10 mouse cellular contexts compared by ENCODE assay signal in the genomic region with DNA sequence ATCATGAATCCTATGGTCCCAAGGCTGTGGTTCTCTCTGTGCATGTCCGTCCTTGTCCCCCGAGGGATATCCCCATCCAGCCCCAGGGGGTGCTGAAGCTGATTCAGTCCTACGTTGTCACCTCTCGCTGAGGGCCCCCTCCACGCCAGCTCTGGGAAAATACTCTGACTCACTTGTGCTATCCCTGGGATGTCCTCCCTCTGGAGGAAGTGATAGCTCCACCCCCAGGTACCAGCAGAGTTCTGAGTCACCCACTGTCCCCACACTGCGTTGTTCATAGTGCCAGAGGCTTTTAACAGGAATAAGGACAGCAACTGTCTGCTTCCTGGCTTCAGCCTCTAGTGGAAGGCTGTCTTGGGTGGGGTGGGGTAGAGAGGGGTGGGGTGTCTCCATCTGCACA. TPM values are rescaled to one million over a fixed set of nuclear protein-coding genes. Genes with fewer than 3 reads are reported as not detected.
DNase-seq lines count a peak whose midpoint lies in the region; ATAC-seq and TF ChIP-seq lines count a peak whose summit lies in the region.
"Had no signal": no experiment of that assay in that cellular context is flagged by ENCODE, and none has a peak within 500 bp of the region (broad histone marks: within the 10 kb centered on the region; RNA-seq: fewer than 3 reads in every experiment).

No protein-coding gene starts in this region.

- no peak overlapping the region for H3K9ac ChIP-seq in heart, embryonic 11.5 days (ENCODE audit: low read depth, low read length)
- H3K9ac ChIP-seq in liver, embryonic 14.5 days (replicated peaks), result no peak overlapping the region
- no peak overlapping the region for H3K9ac ChIP-seq in forebrain, embryonic 13.5 days

- H3K4me1 ChIP-seq in heart, embryonic 11.5 days (ENCODE audit: control insufficient read depth, insufficient read depth, low read length), result 0 out of 2 replicates have a peak, but pooled peaks cover 4% of the 10 kb centered on the region
- H3K4me1 ChIP-seq in liver, embryonic 14.5 days (replicated peaks; ENCODE audit: control insufficient read depth in 2 of 2, insufficient read depth in 2 of 2, low read length in 1 of 2), result peaks cover 0 to 17% of the 10 kb centered on the region in 2 experiments; a peak in 2 of 4 replicates
- H3K4me1 ChIP-seq in small intestine, adult 2 months (ENCODE audit: control insufficient read depth, insufficient read depth, insufficient read length, low read length), result no peaks in the 10 kb centered on the region; the same call in 1 of the 2 replicates
- no peaks in the 10 kb centered on the region; the same call in 1 of the 2 replicates for H3K4me1 ChIP-seq in forebrain, embryonic 13.5 days

- no peaks in the 10 kb centered on the region for H3K36me3 ChIP-seq in heart, embryonic 11.5 days (ENCODE audit: control insufficient read depth, insufficient read depth, low read length)
- no peaks in the 10 kb centered on the region for H3K36me3 ChIP-seq in liver, embryonic 14.5 days (replicated peaks; ENCODE audit: control insufficient read depth, insufficient read depth, low read depth)
- no peaks in the 10 kb centered on the region for H3K36me3 ChIP-seq in small intestine, adult 2 months (ENCODE audit: control insufficient read depth, insufficient read depth, low read length)
- no peaks in the 10 kb centered on the region for H3K36me3 ChIP-seq in forebrain, embryonic 13.5 days (ENCODE audit: poor library complexity, severe bottlenecking)

- no peaks in the 10 kb centered on the region for H3K27me3 ChIP-seq in heart, embryonic 11.5 days (ENCODE audit: control insufficient read depth, insufficient read depth, low read length)
- H3K27me3 ChIP-seq in liver, embryonic 14.5 days (ENCODE audit: control insufficient read depth, insufficient read depth, low read length), result no peaks in the 10 kb centered on the region
- no peaks in the 10 kb centered on the region for H3K27me3 ChIP-seq in small intestine, adult 2 months (ENCODE audit: control insufficient read depth, insufficient read depth, low read length)
- H3K27me3 ChIP-seq in forebrain, embryonic 13.5 days, result no peaks in the 10 kb centered on the region

- ATAC-seq in heart, embryonic 11.5 days (replicated peaks; ENCODE audit: insufficient number of reproducible peaks, low FRiP score, low TSS enrichment), result 0 out of 2 replicates have a peak, but pooled peaks have one; percentile 35
- ATAC-seq in common myeloid progenitor, adult 5-6 weeks (replicated peaks; ENCODE audit: low read depth, poor library complexity, severe bottlenecking), result peak; percentile 31
- peak; percentile 29; the same call in 1 of the 2 replicates for ATAC-seq in liver, embryonic 14.5 days (ENCODE audit: insufficient read depth)
- ATAC-seq in forebrain, embryonic 13.5 days, result no peak

- no peak for TF ChIP-seq EP300 in liver, embryonic 14.5 days (IDR thresholded peaks at IDR 0.05; ENCODE audit: low read depth)

- intact Hi-C loops in heart, postnatal 14 days (cut with DNase I), result no loop called here

- H3K9me3 ChIP-seq in heart, embryonic 11.5 days (replicated peaks; ENCODE audit: control insufficient read depth, low read length), result no peaks in the 10 kb centered on the region
- H3K9me3 ChIP-seq in liver, embryonic 14.5 days (ENCODE audit: control insufficient read depth, low read length), result no peaks in the 10 kb centered on the region
- H3K9me3 ChIP-seq in forebrain, embryonic 13.5 days (replicated peaks), result no peaks in the 10 kb centered on the region

- H3K27ac ChIP-seq in heart, embryonic 11.5 days (ENCODE audit: low read depth, low read length), result no peak overlapping the region
- no peak overlapping the region for H3K27ac ChIP-seq in liver, embryonic 14.5 days
- peak overlapping the region; percentile 24; the same call in 1 of the 2 replicates for H3K27ac ChIP-seq in small intestine, adult 2 months (ENCODE audit: insufficient read depth, low read depth, low read length)
- H3K27ac ChIP-seq in forebrain, embryonic 13.5 days, result no peak overlapping the region
- H3K27ac ChIP-seq: layer of hippocampus, adult 2 months had no signal

- no peak overlapping the region for H3K4me2 ChIP-seq in heart, embryonic 11.5 days
- no peak overlapping the region for H3K4me2 ChIP-seq in liver, embryonic 14.5 days (ENCODE audit: low read depth)
- no peak overlapping the region for H3K4me2 ChIP-seq in forebrain, embryonic 13.5 days

- 25% methylated on average over 6 of the region's 6 CpGs for WGBS in heart, embryonic 11.5 days (ENCODE audit: insufficient replicate concordance)
- 7% methylated on average over 6 of the region's 6 CpGs for WGBS in liver, embryonic 14.5 days (ENCODE audit: insufficient replicate concordance)
- WGBS in small intestine, adult 2 months, result 24% methylated on average over 6 of the region's 6 CpGs
- 68% methylated on average over 6 of the region's 6 CpGs for WGBS in forebrain, embryonic 13.5 days

- no peak for TF ChIP-seq POLR2A in small intestine, adult 2 months (IDR thresholded peaks at IDR 0.05; ENCODE audit: low read depth, low read length)

- DNase-seq in heart, postnatal 14 days, result no peak
- DNase-seq in liver, embryonic 14.5 days (ENCODE audit: low read depth in 3 of 3, low spot score in 3 of 3), result peak in 1 of 3 experiments; percentile 33
- DNase-seq in cerebellum, postnatal 25 days, result no peak
- no peak for DNase-seq in spleen, adult 12 weeks (ENCODE audit: low spot score)
- DNase-seq: cerebellum, adult 18-20 months had no signal

- no peak overlapping the region for H3K4me3 ChIP-seq in heart, embryonic 11.5 days (ENCODE audit: low read depth, low read length)
- H3K4me3 ChIP-seq in liver, embryonic 14.5 days (ENCODE audit: insufficient read depth in 1 of 2, low read depth in 2 of 2, low read length in 2 of 2), result no peak overlapping the region
- no peak overlapping the region for H3K4me3 ChIP-seq in small intestine, adult 2 months (ENCODE audit: low read depth, low read length)
- H3K4me3 ChIP-seq in forebrain, embryonic 13.5 days, result no peak overlapping the region
- H3K4me3 ChIP-seq: layer of hippocampus, adult 2 months had no signal

- TF ChIP-seq CTCF in liver, embryonic 14.5 days (IDR thresholded peaks at IDR 0.05; ENCODE audit: low read depth), result no peak
- no peak for TF ChIP-seq CTCF in small intestine, adult 2 months (IDR thresholded peaks at IDR 0.05; ENCODE audit: extremely low read depth, insufficient read length, insufficient replicate concordance, low read depth, low read length)

RNA-seq across cellular contexts. Expression of a gene that starts 5.1 kb away (rescaled TPM):
- 0.06 TPM in 1 of 2 replicates, not detected in the other for polyA plus RNA-seq in heart, embryonic 11.5 days (2014; fragmentation: Nextera tagmentation; extraction: Ambion mirVana)
- total RNA-seq in heart, postnatal 14 days (2021), result not detected
- total RNA-seq in common myeloid progenitor, adult 5-6 weeks (2017), result not detected in 2 replicates
- polyA plus RNA-seq in liver, embryonic 14.5 days (2012; rRNA removed), result 0.86 and 1.4 TPM in 2 replicates
- polyA plus RNA-seq in liver, embryonic 14.5 days (2014; fragmentation: Nextera tagmentation; extraction: Ambion mirVana), result 2.1 and 2.7 TPM in 2 replicates
- polyA plus RNA-seq in small intestine, adult 2 months (2012; rRNA removed), result 1.6 and 2.2 TPM in 2 replicates
- not detected in 2 replicates for polyA plus RNA-seq in forebrain, embryonic 13.5 days (2015; fragmentation: Nextera tagmentation; extraction: Ambion mirVana)
- total RNA-seq: layer of hippocampus, adult 2 months had no signal

RNA-seq across cellular contexts. Expression of a gene that starts 17.3 kb away (rescaled TPM):
- polyA plus RNA-seq in heart, embryonic 11.5 days (2014; fragmentation: Nextera tagmentation; extraction: Ambion mirVana), result 9.2 and 10.7 TPM in 2 replicates
- 1 to 10 TPM; 2.9 to 3.0 TPM for total RNA-seq in heart, postnatal 14 days (2021)
- total RNA-seq in common myeloid progenitor, adult 5-6 weeks (2017), result not detected in 2 replicates
- polyA plus RNA-seq in liver, embryonic 14.5 days (2012; rRNA removed), result 0.66 and 0.73 TPM in 2 replicates
- polyA plus RNA-seq in liver, embryonic 14.5 days (2014; fragmentation: Nextera tagmentation; extraction: Ambion mirVana), result 0.89 and 1.1 TPM in 2 replicates
- 0.34 and 0.35 TPM in 2 replicates for polyA plus RNA-seq in small intestine, adult 2 months (2012; rRNA removed)
- polyA plus RNA-seq in forebrain, embryonic 13.5 days (2015; fragmentation: Nextera tagmentation; extraction: Ambion mirVana), result 13.6 and 15.5 TPM in 2 replicates

RNA-seq across cellular contexts. Expression of a gene that starts 36.8 kb away (rescaled TPM):
- 0.28 and 0.69 TPM in 2 replicates for polyA plus RNA-seq in heart, embryonic 11.5 days (2014; fragmentation: Nextera tagmentation; extraction: Ambion mirVana)
- total RNA-seq in heart, postnatal 14 days (2021), result not detected
- not detected in 2 replicates for total RNA-seq in common myeloid progenitor, adult 5-6 weeks (2017)
- 0.02 and 0.03 TPM in 2 replicates for polyA plus RNA-seq in liver, embryonic 14.5 days (2012; rRNA removed)
- polyA plus RNA-seq in liver, embryonic 14.5 days (2014; fragmentation: Nextera tagmentation; extraction: Ambion mirVana), result 0.08 and 0.13 TPM in 2 replicates
- polyA plus RNA-seq in small intestine, adult 2 months (2012; rRNA removed), result not detected in 2 replicates
- polyA plus RNA-seq in forebrain, embryonic 13.5 days (2015; fragmentation: Nextera tagmentation; extraction: Ambion mirVana), result 5.7 and 6.1 TPM in 2 replicates
